Mouse (Mus musculus): ENCODE data around the gene Igsf6. TPM values are rescaled to one million over a fixed set of nuclear protein-coding genes. Genes with fewer than 3 reads are reported as not detected.
"Not testable (repeated sequence)": the region's sequence is repeated elsewhere in the genome, so short reads cannot be mapped to it uniquely, and the experiment has no call there.

Igsf6 gene
- polyA plus RNA-seq, 1 experiment, result 2.0 TPM

GRCm38 (mm10) chr7:121059477-121060218, 14.7 kb downstream of the Igsf6 start:
- DNase-seq (ENCODE audit: low read depth), result no peak

GRCm38 (mm10) chr7:121053071-121053470, 21.3 kb downstream of the Igsf6 start:
- no peak for DNase-seq (ENCODE audit: low read depth)

- DNase-seq (ENCODE audit: low read depth), result no peak
Observed at GRCm38 (mm10) chr7:121047624-121048023, 26.7 kb downstream of the Igsf6 start.

GRCm38 (mm10) chr7:121045671-121046453, 28.5 kb downstream of the Igsf6 start:
- DNase-seq (ENCODE audit: low read depth), result no peak

- no peak for DNase-seq (ENCODE audit: low read depth)
Observed at GRCm38 (mm10) chr7:121044251-121044650, 30.1 kb downstream of the Igsf6 start.

- no peak for DNase-seq (ENCODE audit: low read depth)
Observed at GRCm38 (mm10) chr7:121043510-121043909, 30.9 kb downstream of the Igsf6 start.

- peak; percentile 100 for DNase-seq (ENCODE audit: low read depth)
Observed at GRCm38 (mm10) chr7:121043004-121043403, 31.4 kb downstream of the Igsf6 start.

- DNase-seq (ENCODE audit: low read depth), result no peak
Observed at GRCm38 (mm10) chr7:121041989-121042388, 32.4 kb downstream of the Igsf6 start.

GRCm38 (mm10) chr7:121040595-121040994, 33.8 kb downstream of the Igsf6 start:
- DNase-seq (ENCODE audit: low read depth), result no peak

- no peak for DNase-seq (ENCODE audit: low read depth)
Observed at GRCm38 (mm10) chr7:121035161-121035721, 39.1 kb downstream of the Igsf6 start.

- DNase-seq (ENCODE audit: low read depth), result no peak
Observed at GRCm38 (mm10) chr7:121034701-121035141, 39.7 kb downstream of the Igsf6 start.

- DNase-seq (ENCODE audit: low read depth), result no peak
Observed at GRCm38 (mm10) chr7:121033856-121034652, 40.3 kb downstream of the Igsf6 start, which contains the start of gene Mettl9. Gene Mettl9, plus strand, starts transcription at chr7:121034445.

- DNase-seq (ENCODE audit: low read depth), result not testable (repeated sequence)
Observed at GRCm38 (mm10) chr7:121029947-121030346, 44.4 kb downstream of the Igsf6 start.

- DNase-seq (ENCODE audit: low read depth), result no peak
Observed at GRCm38 (mm10) chr7:121026300-121026699, 48.1 kb downstream of the Igsf6 start.

- DNase-seq (ENCODE audit: low read depth), result no peak
Observed at GRCm38 (mm10) chr7:121025221-121026008, 49.0 kb downstream of the Igsf6 start.

GRCm38 (mm10) chr7:121020277-121020676, 54.1 kb downstream of the Igsf6 start:
- no peak for DNase-seq (ENCODE audit: low read depth)

- no peak for DNase-seq (ENCODE audit: low read depth)
Observed at GRCm38 (mm10) chr7:121018778-121019177, 55.6 kb downstream of the Igsf6 start.

GRCm38 (mm10) chr7:121014486-121014885, 59.9 kb downstream of the Igsf6 start:
- DNase-seq (ENCODE audit: low read depth), result no peak
